Mouse (Mus musculus): ENCODE measurements at regions not wholly inside any gene's neighbourhood (a gene's known extent, or its start where the extent isn't known, plus 50 kb on each side); places are given as distances from the start of the nearest gene placed in this dataset.

DNA sequence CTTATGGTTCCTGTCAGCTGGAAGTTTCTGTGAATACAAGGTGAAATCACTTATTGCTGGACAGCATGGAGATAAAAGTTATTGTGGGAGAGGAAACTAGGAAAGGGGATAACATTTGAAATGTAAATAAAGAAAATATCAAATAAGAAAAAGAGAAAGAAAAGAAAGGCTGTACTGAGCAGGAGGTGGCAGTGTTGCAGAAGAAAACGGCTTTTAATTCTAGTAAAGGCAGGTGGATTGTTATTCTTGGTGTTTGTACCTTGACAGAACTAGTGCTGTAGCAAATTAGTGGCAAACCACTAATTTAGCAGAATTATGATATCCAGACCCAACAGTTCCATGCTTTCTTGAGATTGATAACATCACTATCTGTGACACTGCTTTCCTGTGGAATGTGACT, 52.6 kb downstream of the Gm10358 start:
- H3K27me3 ChIP-seq (ENCODE audit: control insufficient read depth, insufficient read depth, low read length, poor library complexity, severe bottlenecking) = no peaks in the 10 kb centered on the region
- DNase-seq (ENCODE audit: low read depth, low spot score) = no peak

DNA sequence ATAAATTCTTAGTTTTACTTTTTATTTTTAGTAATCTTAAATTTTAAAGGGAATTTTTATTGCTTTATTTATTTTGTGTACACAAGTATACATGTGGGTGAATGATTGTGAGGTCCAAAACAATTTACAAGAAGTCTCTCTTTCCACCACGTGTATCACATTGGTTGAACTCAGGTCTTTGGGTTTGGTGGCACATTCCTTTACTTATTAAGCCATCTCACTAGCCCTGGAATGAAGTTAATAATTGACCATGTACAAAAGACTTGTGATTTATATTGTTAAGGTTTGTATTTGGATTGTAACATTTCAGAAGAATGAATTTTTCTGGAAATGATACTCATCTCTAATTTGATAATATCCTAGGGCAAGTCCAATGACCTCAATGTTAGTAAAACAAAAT, 56.2 kb downstream of the Gm10358 start:
- H3K36me3 ChIP-seq (ENCODE audit: control insufficient read depth, insufficient read depth, low read length, poor library complexity, severe bottlenecking) = no peaks in the 10 kb centered on the region
- H3K27me3 ChIP-seq (ENCODE audit: control insufficient read depth, insufficient read depth, low read length, poor library complexity, severe bottlenecking) = no peaks in the 10 kb centered on the region
- no peak for DNase-seq (ENCODE audit: low read depth, low spot score)

More for the DNA sequence above, 52.6 kb downstream of the Gm10358 start:
- no peaks in the 10 kb centered on the region for H3K36me3 ChIP-seq (ENCODE audit: control insufficient read depth, insufficient read depth, low read length, poor library complexity, severe bottlenecking)

DNA sequence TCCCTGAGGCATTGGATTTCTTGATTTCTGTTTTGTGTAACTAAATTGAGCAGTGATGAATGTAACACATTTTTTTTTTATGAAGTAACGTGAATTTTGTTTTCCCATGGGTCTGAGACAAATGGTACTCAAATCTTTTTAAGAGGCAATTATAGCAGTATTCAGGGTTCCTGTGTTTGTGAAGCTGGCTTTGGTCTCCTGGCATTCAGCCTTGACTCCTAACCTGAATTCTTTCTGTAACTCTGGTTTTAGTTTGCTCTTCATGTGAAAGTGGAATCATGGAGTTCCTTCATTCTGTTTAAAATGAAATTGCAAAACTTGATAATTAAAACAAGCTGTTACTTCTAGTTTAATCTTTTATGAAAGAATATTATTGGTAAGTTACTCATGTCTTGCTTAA, 58.3 kb downstream of the Gm10358 start:
- no peak for DNase-seq (ENCODE audit: low read depth, low spot score)
- H3K36me3 ChIP-seq (ENCODE audit: control insufficient read depth, insufficient read depth, low read length, poor library complexity, severe bottlenecking) = no peaks in the 10 kb centered on the region
- H3K27me3 ChIP-seq (ENCODE audit: control insufficient read depth, insufficient read depth, low read length, poor library complexity, severe bottlenecking) = no peaks in the 10 kb centered on the region

DNA sequence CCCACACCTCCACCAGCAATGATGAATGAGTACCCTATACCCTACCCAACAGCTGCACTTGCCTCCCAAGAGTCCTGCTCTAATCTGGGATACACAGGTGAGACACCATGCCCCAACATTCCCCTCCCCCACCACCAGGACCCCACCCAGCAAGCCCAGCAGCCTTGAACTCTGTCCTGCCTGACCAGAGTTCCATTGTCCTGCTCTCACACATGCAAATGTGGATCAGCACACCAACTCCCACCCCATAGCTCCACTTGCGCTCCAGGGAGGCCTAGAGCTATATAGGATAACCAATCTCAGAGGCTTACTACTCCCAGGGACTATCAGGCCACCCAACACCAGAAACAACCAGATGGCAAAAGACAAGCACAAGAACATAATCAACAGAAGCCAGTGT, 85.8 kb downstream of the Gm10358 start:
- no peak for DNase-seq (ENCODE audit: low read depth, low spot score)
- no peaks in the 10 kb centered on the region for H3K36me3 ChIP-seq (ENCODE audit: control insufficient read depth, insufficient read depth, low read length, poor library complexity, severe bottlenecking)
- no peaks in the 10 kb centered on the region for H3K27me3 ChIP-seq (ENCODE audit: control insufficient read depth, insufficient read depth, low read length, poor library complexity, severe bottlenecking)

DNA sequence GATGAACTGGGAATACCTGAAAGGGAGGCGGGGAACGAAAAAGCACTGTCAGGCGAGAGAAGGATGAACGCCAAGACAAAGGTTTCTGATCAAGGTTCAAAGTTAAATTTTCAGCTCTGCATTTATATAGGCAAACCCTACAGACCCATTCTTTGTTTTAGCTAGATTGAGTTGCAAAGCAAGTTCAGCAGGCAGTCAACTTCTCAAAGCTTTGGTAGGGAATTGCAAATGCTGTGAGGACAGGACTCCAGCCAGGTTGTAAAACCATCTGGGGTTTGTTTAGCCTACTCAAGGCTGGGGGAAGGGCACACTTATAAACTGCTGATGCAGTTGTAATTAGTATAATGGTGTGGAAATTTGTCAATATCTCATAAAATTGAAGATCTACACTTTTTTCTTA, 87.9 kb downstream of the Gm10358 start:
- no peak for DNase-seq (ENCODE audit: low read depth, low spot score)
- no peaks in the 10 kb centered on the region for H3K36me3 ChIP-seq (ENCODE audit: control insufficient read depth, insufficient read depth, low read length, poor library complexity, severe bottlenecking)
- no peaks in the 10 kb centered on the region for H3K27me3 ChIP-seq (ENCODE audit: control insufficient read depth, insufficient read depth, low read length, poor library complexity, severe bottlenecking)

DNA sequence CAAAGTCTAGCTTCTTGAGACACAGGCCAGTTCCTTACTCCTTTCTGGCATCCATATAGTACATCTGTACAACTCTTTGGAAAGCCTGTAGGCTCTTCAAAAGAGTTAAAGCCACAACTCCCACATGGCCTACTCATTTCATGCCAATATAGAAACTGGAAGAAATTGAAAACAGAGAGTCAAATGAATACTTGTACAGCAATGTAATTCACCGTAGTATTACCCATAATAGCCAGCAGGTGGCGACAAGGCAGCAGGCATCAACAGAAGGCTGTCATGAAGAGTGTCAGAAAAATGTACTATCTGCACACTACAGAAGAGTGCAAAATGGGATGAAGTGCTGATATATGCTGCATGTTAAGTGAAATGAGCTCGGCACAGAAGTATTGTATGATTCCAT, 90.5 kb downstream of the Gm10358 start:
- Histone ChIP-seq H3K27me3 (ENCODE audit: control insufficient read depth, insufficient read depth, low read length, poor library complexity, severe bottlenecking) (no peaks in the 10 kb centered on the region), H3K36me3 (ENCODE audit: control insufficient read depth, insufficient read depth, low read length, poor library complexity, severe bottlenecking) (no peaks in the 10 kb centered on the region)
- peak; percentile 19 for DNase-seq (ENCODE audit: low read depth, low spot score)

DNA sequence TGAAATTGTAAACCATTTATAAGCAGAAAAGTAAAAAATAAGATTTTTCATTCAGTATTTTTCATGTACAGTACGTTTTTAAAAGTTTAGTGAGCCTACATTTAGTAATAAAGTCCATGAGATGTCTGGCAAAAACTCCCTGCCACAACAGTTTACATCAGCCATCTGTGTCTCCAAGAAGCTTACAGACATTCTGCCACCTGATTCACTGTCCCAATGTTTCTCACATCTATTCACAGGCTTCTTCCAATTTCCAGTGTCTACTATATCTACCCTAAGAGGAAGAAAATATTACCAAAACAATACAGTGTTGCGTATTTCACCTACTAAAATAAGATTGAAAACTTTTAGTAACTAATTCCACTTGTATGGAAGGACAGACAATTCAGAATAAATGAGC, 95.7 kb downstream of the Rasd2 start:
- DNase-seq (ENCODE audit: low read depth, low spot score) = no peak
- Histone ChIP-seq H3K36me3 (ENCODE audit: control insufficient read depth, insufficient read depth, low read length, poor library complexity, severe bottlenecking) (no peaks in the 10 kb centered on the region), H3K27me3 (ENCODE audit: control insufficient read depth, insufficient read depth, low read length, poor library complexity, severe bottlenecking) (no peaks in the 10 kb centered on the region)

DNA sequence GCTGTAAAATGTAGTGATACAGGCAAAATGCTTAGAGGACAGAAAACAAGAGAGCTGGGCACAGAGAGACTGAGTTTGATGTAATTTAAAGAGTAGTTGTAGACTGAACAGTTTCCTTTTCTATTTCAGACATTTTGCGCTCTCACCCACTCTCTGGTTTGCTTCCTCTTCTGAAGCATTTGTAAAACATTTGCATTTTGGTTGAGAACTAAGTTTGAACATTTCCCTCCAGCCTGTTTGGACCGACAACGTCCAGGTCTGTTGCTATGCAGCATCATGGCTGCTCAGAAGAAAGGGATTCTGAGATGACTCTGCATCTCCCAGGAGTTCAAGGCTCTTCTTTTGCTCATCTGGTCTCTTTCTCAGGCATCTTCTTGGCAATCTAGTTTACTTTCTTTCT, 78.2 kb downstream of the Rasd2 start:
- H3K36me3 ChIP-seq (ENCODE audit: control insufficient read depth, insufficient read depth, low read length, poor library complexity, severe bottlenecking) = no peaks in the 10 kb centered on the region
- H3K27me3 ChIP-seq (ENCODE audit: control insufficient read depth, insufficient read depth, low read length, poor library complexity, severe bottlenecking) = no peaks in the 10 kb centered on the region
- DNase-seq (ENCODE audit: low read depth, low spot score) = no peak

DNA sequence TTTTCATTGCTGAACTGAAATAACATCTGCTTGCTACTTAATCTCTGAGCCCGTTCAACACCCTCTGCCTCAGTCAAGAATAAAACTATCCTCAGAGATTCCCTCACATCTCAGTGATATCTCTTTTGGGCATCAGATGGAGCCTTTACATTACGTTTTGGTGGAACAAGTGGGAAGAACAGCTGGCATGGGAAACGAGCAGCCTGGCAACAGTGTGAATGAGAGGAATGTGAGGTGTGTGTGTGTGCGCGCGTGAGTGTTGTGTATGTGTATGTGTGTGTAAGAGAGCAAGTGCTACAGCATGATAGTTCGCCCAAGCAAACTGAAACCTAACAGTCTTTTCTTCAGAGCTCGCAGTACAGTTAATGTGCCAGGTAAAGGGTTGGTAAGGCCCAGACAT, 76.2 kb downstream of the Rasd2 start:
- no peak for DNase-seq (ENCODE audit: low read depth, low spot score)

More for the DNA sequence above, 76.2 kb downstream of the Rasd2 start:
- Histone ChIP-seq H3K27me3 (ENCODE audit: control insufficient read depth, insufficient read depth, low read length, poor library complexity, severe bottlenecking) (no peaks in the 10 kb centered on the region), H3K36me3 (ENCODE audit: control insufficient read depth, insufficient read depth, low read length, poor library complexity, severe bottlenecking) (no peaks in the 10 kb centered on the region)
